ENCODE assay signal across 10 mouse cellular contexts in genomic region chr10:26752929-26753567, GRCm38 (mm10). TPM values are rescaled to one million over a fixed set of nuclear protein-coding genes. Genes with fewer than 3 reads are reported as not detected.
A peak's percentile ranks its signal among the peaks of the same experiment; 100 is the strongest.
DNase-seq lines count a peak whose midpoint lies in the region; ATAC-seq lines count a peak whose summit lies in the region.
"Had no signal": no experiment of that assay in that cellular context is flagged by ENCODE, and none has a peak within 500 bp of the region (broad histone marks: within the 10 kb centered on the region; RNA-seq: fewer than 3 reads in every experiment).

Gene Arhgap18 (plus strand): TSS chr10:26753421.

- 0 out of 2 replicates have a peak within 1 kb of the TSS, but pooled peaks have one; percentile 11 for H3K4me2 ChIP-seq in kidney, embryonic 16.5 days (replicated peaks; ENCODE audit: low read depth, low read length)
- peak within 1 kb of the TSS; percentile 38 for H3K4me2 ChIP-seq in neural tube, embryonic 15.5 days
- H3K4me2 ChIP-seq: liver, embryonic 15.5 days had no signal

- H3K4me1 ChIP-seq in kidney, embryonic 16.5 days (ENCODE audit: insufficient read depth, low read length), result 0 out of 2 replicates have a peak, but pooled peaks cover 3% of the 10 kb centered on the region
- H3K4me1 ChIP-seq in neural tube, embryonic 15.5 days, result peaks cover 5% of the 10 kb centered on the region

- H3K36me3 ChIP-seq in kidney, embryonic 16.5 days (ENCODE audit: insufficient read depth, low read length), result no peaks in the 10 kb centered on the region
- no peaks in the 10 kb centered on the region for H3K36me3 ChIP-seq in neural tube, embryonic 15.5 days
- H3K36me3 ChIP-seq: G1E; liver, embryonic 15.5 days had no signal

- no peak within 1 kb of the TSS for H3K4me3 ChIP-seq in kidney, embryonic 16.5 days (ENCODE audit: low read length)
- H3K4me3 ChIP-seq in neural tube, embryonic 15.5 days (replicated peaks), result no peak within 1 kb of the TSS
- H3K4me3 ChIP-seq: liver, embryonic 15.5 days had no signal

- no peaks in the 10 kb centered on the region for H3K27me3 ChIP-seq in kidney, embryonic 16.5 days (ENCODE audit: insufficient read depth, low read length)
- no peaks in the 10 kb centered on the region for H3K27me3 ChIP-seq in neural tube, embryonic 15.5 days (replicated peaks)
- H3K27me3 ChIP-seq: liver, embryonic 15.5 days had no signal

- peak; percentile 85 for DNase-seq in heart, adult 11 months
- DNase-seq in heart, adult 9 months (ENCODE audit: low spot score in 2 of 2), result no peak
- peak; percentile 23 for DNase-seq in adrenal gland, adult 2 months
- DNase-seq in cerebellum, adult 11-12 months, result no peak
- DNase-seq in retina, embryonic 14.5 days (ENCODE audit: low spot score), result no peak

- ATAC-seq in granulocyte monocyte progenitor cell, adult 5-6 weeks (replicated peaks; ENCODE audit: poor library complexity, severe bottlenecking), result peak; percentile 75
- ATAC-seq in kidney, embryonic 16.5 days (ENCODE audit: low FRiP score, low TSS enrichment), result peak; percentile 70
- ATAC-seq in neural tube, embryonic 15.5 days (ENCODE audit: low FRiP score), result peak; percentile 64; the same call in 1 of the 2 replicates

- no peak within 1 kb of the TSS; the same call in 1 of the 2 replicates for H3K9ac ChIP-seq in kidney, embryonic 16.5 days (replicated peaks; ENCODE audit: low read length)
- H3K9ac ChIP-seq in neural tube, embryonic 15.5 days (replicated peaks), result no peak within 1 kb of the TSS
- H3K9ac ChIP-seq: liver, embryonic 15.5 days had no signal

- no peaks in the 10 kb centered on the region for H3K9me3 ChIP-seq in kidney, embryonic 16.5 days (ENCODE audit: low read length)
- H3K9me3 ChIP-seq in neural tube, embryonic 15.5 days (replicated peaks), result no peaks in the 10 kb centered on the region
- H3K9me3 ChIP-seq: liver, embryonic 15.5 days had no signal

- WGBS in kidney, embryonic 16.5 days, result 74% methylated on average over 11 of the region's 11 CpGs
- WGBS in neural tube, embryonic 15.5 days, result 80% methylated on average over 11 of the region's 11 CpGs

- no peak within 1 kb of the TSS; the same call in 1 of the 2 replicates for H3K27ac ChIP-seq in kidney, embryonic 16.5 days (ENCODE audit: low read length)
- H3K27ac ChIP-seq in neural tube, embryonic 15.5 days (replicated peaks), result peak within 1 kb of the TSS; percentile 48; the same call in 1 of the 2 replicates
- H3K27ac ChIP-seq: liver, embryonic 15.5 days had no signal

RNA-seq across cellular contexts. Expression of gene Arhgap18, which starts in this region (rescaled TPM):
- total RNA-seq in adrenal gland, adult 2 months (2021), result 10 to 100 TPM; 28.9 to 39.8 TPM
- polyA plus RNA-seq in adrenal gland, adult 2 months (2012; rRNA removed), result 0.61 and 0.85 TPM in 2 replicates
- total RNA-seq in granulocyte monocyte progenitor cell, adult 5-6 weeks (2014; fragmentation: Nextera tagmentation), result 22.0 and 24.2 TPM in 2 replicates
- total RNA-seq in granulocyte monocyte progenitor cell, adult 5-6 weeks (2017), result 39.0 and 56.5 TPM in 2 replicates
- 41.5 and 49.3 TPM in 2 replicates for polyA plus RNA-seq in kidney, embryonic 16.5 days (2015; fragmentation: Nextera tagmentation; extraction: Ambion mirVana)
- polyA plus RNA-seq in neural tube, embryonic 15.5 days (2015; fragmentation: Nextera tagmentation; extraction: Ambion mirVana), result 11.7 and 15.3 TPM in 2 replicates

Comparison
In these comparisons a context has a peak if more than half of its experiments do, and no peak if none do; other contexts are left out.
1. DNase-seq: peak in heart, adult 11 months (single experiment) and adrenal gland, adult 2 months (single experiment); none in heart, adult 9 months (0 of 2), cerebellum, adult 11-12 months (single experiment) and retina, embryonic 14.5 days (single experiment).
2. Peak in every context shown above with its lines, with median percentiles within 50 percentile points of each other: ATAC-seq.